17 mouse cellular contexts compared by ENCODE assay signal in the genomic region with DNA sequence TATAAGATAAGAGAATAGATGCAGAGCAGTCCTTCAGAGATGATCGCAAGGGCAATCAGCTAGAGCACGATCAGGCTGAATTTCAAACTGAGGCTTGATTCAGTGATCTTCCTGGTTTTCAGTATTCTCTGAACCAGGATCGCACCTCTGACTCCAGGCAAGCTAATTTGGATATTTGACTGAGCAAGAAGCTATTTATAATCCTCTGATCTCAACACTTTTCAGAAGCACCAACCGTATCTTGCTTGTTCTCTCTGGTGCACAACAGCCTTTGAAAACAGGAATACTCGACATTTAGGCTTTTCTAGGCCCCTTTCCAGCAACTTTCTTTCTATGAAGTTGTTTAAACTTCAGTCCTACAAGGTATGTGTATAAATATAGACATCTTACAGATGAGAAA.
DNase-seq lines count a peak whose midpoint lies in the region; ATAC-seq lines count a peak whose summit lies in the region.
"Had no signal": no experiment of that assay in that cellular context is flagged by ENCODE, and none has a peak within 500 bp of the region (broad histone marks: within the 10 kb centered on the region; RNA-seq: fewer than 3 reads in every experiment).

No protein-coding gene starts in this region.

- intact Hi-C loops in heart, postnatal 14 days (cut with DNase I): no loop called here
- intact Hi-C loops in heart, postnatal 25 days (cut with DNase I): no loop called here
- intact Hi-C loops in heart, postnatal 10 days (cut with DNase I): no loop called here

- no peak for DNase-seq in heart, postnatal 14 days
- DNase-seq in heart, postnatal 25 days (ENCODE audit: low spot score): no peak
- peak; percentile 19 to 20 for DNase-seq in heart, postnatal 10 days
- DNase-seq in urinary bladder, postnatal 4 days (ENCODE audit: low spot score in 2 of 2): no peak
- DNase-seq: adrenal gland, adult 2 months; adrenal gland, postnatal 25 days; cerebellum, adult 2 months; cerebellum, postnatal 10 days; gastrocnemius, postnatal 10 days; kidney, adult 11 months; kidney, adult 9 months had no signal

- no peak overlapping the region for H3K4me3 ChIP-seq in heart, embryonic 12.5 days
- no peak overlapping the region for H3K4me3 ChIP-seq in heart, embryonic 16.5 days (ENCODE audit: low read length)
- H3K4me3 ChIP-seq: embryonic facial prominence, embryonic 10.5 days; hindbrain, embryonic 13.5 days had no signal

- no peak for ATAC-seq in heart, embryonic 12.5 days (ENCODE audit: insufficient number of reproducible peaks, low FRiP score)
- no peak for ATAC-seq in heart, embryonic 16.5 days (replicated peaks; ENCODE audit: extremely low read depth, insufficient read depth, low FRiP score)
- ATAC-seq: forebrain, embryonic 14.5 days; hindbrain, postnatal 0 days had no signal

- H3K4me2 ChIP-seq in heart, embryonic 12.5 days: no peak overlapping the region
- no peak overlapping the region; the same call in 1 of the 2 replicates for H3K4me2 ChIP-seq in heart, embryonic 16.5 days (ENCODE audit: low read depth, low read length)
- H3K4me2 ChIP-seq: hindbrain, embryonic 13.5 days had no signal

- H3K27ac ChIP-seq in heart, embryonic 12.5 days (ENCODE audit: poor library complexity, severe bottlenecking): 0 out of 2 replicates have a peak overlapping the region, but pooled peaks have one; percentile 0
- peak overlapping the region; percentile 79 for H3K27ac ChIP-seq in heart, embryonic 16.5 days (ENCODE audit: low read length)
- H3K27ac ChIP-seq: embryonic facial prominence, embryonic 10.5 days; hindbrain, embryonic 13.5 days; hindbrain, postnatal 0 days had no signal

- no peak overlapping the region for H3K9ac ChIP-seq in heart, embryonic 12.5 days
- 0 out of 2 replicates have a peak overlapping the region, but pooled peaks have one; percentile 25 for H3K9ac ChIP-seq in heart, embryonic 16.5 days (ENCODE audit: low read length)
- H3K9ac ChIP-seq: hindbrain, embryonic 13.5 days had no signal

- H3K4me1 ChIP-seq in heart, embryonic 12.5 days (replicated peaks): no peaks in the 10 kb centered on the region
- peaks cover 4% of the 10 kb centered on the region; the same call in 1 of the 2 replicates for H3K4me1 ChIP-seq in heart, embryonic 16.5 days (ENCODE audit: control insufficient read depth, insufficient read depth, low read length)
- H3K4me1 ChIP-seq: embryonic facial prominence, embryonic 10.5 days; hindbrain, embryonic 13.5 days had no signal

- H3K36me3 ChIP-seq in heart, embryonic 12.5 days: no peaks in the 10 kb centered on the region
- H3K36me3 ChIP-seq in heart, embryonic 16.5 days (ENCODE audit: control insufficient read depth, insufficient read depth): no peaks in the 10 kb centered on the region
- H3K36me3 ChIP-seq: embryonic facial prominence, embryonic 10.5 days; hindbrain, embryonic 13.5 days had no signal

- WGBS in heart, embryonic 12.5 days: 46% methylated on average over 5 of the region's 5 CpGs
- 51% methylated on average over 5 of the region's 5 CpGs for WGBS in heart, embryonic 16.5 days

- no peaks in the 10 kb centered on the region for H3K9me3 ChIP-seq in heart, embryonic 12.5 days (replicated peaks)
- no peaks in the 10 kb centered on the region for H3K9me3 ChIP-seq in heart, embryonic 16.5 days (replicated peaks; ENCODE audit: control insufficient read depth, low read length)
- H3K9me3 ChIP-seq: embryonic facial prominence, embryonic 10.5 days; hindbrain, embryonic 13.5 days had no signal

- H3K27me3 ChIP-seq in heart, embryonic 12.5 days (replicated peaks): no peaks in the 10 kb centered on the region
- no peaks in the 10 kb centered on the region for H3K27me3 ChIP-seq in heart, embryonic 16.5 days (ENCODE audit: control insufficient read depth, insufficient read depth, low read length)
- H3K27me3 ChIP-seq: hindbrain, embryonic 13.5 days had no signal

Comparison
In these comparisons a context has a peak if more than half of its experiments do, and no peak if none do; other contexts are left out.
1. DNase-seq: peak in heart, postnatal 10 days (2 of 2); none in heart, postnatal 14 days (0 of 2), heart, postnatal 25 days (single experiment) and urinary bladder, postnatal 4 days (0 of 2).